Mouse (Mus musculus): ENCODE results near the gene Nr1i3. TPM values are rescaled to one million over a fixed set of nuclear protein-coding genes. Genes with fewer than 3 reads are reported as not detected.
A peak's percentile ranks its signal among the peaks of the same experiment; 100 is the strongest.

Gene Nr1i3
- total and polyA plus RNA-seq, 2 experiments from 2014 or later, result 0.30 TPM; not detected in 1

DNA sequence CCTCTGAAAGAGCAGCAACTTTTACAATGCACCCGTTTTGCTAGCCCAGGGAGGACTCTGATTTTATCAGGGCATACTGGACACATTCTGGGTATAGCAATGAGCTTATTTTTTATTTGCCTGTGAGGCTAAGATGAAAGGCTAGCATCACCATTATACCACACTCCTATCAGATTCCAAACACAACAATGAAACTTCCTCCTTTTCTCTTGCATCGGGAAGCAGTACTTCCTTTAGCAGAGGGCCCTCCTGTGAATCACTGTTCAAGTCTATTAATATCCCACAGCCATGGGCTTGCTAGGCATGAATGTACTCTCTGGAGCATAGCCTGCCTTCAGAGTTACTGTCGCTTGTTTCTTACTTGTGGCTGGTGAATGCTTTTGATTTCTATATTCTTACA is 42.6 kb upstream of the Nr1i3 start:
- 28% methylated on average over 3 of the region's 3 CpGs for WGBS
- H3K9ac ChIP-seq (replicated peaks; ENCODE audit: low read depth, low read length), result no peak overlapping the region; the same call in 1 of the 2 replicates

DNA sequence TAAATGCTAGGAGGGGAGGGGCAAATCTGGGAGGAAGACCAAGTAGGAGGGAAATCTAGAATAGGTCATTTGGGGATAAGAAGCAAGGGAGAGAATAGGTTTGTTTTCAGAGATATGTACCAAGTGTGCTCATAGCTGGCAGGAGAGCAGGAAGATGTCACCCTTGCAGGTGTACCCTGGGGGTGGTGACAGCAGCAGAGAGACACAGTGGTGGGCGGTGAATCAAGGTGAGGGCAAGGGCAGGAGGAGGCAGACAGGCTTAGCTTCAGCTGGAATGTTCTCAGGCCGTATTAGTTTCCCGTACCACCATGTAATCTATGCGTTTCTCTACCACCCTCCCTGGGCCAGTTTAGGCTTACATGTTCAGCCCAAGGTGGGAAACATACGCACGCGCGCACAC is 41.0 kb upstream of the Nr1i3 start:
- ATAC-seq (ENCODE audit: insufficient read depth, low read depth), result no peak
- Histone ChIP-seq H3K4me3 (ENCODE audit: low read depth, low read length) (no peak overlapping the region), H3K4me2 (ENCODE audit: low read depth, low read length) (no peak overlapping the region), H3K27ac (ENCODE audit: low read depth) (no peak overlapping the region), H3K36me3 (replicated peaks; ENCODE audit: control insufficient read depth, insufficient read depth, low read length) (peaks cover 6% of the 10 kb centered on the region; the same call in 1 of the 2 replicates), H3K27me3 (ENCODE audit: control insufficient read depth, insufficient read depth, low read length) (no peaks in the 10 kb centered on the region), H3K9me3 (replicated peaks; ENCODE audit: control insufficient read depth, low read length) (no peaks in the 10 kb centered on the region), H3K9ac (replicated peaks; ENCODE audit: low read depth, low read length) (no peak overlapping the region), H3K4me1 (ENCODE audit: control insufficient read depth, insufficient read depth) (0 out of 2 replicates have a peak, but pooled peaks cover 17% of the 10 kb centered on the region)
- WGBS, result over 99% methylated on average over 8 of the region's 8 CpGs
- DNase-seq (ENCODE audit: low spot score), result no peak
- TF ChIP-seq EP300 (IDR thresholded peaks at IDR 0.05; ENCODE audit: low read depth), result no peak
- TF ChIP-seq CTCF (IDR thresholded peaks at IDR 0.05; ENCODE audit: low read depth), result no peak

More for the DNA sequence above, 42.6 kb upstream of the Nr1i3 start:
- DNase-seq (ENCODE audit: low spot score) (peak; percentile 80), ATAC-seq (ENCODE audit: insufficient read depth, low read depth) (peak; percentile 85)
- H3K4me1 ChIP-seq (ENCODE audit: control insufficient read depth, insufficient read depth), result 0 out of 2 replicates have a peak, but pooled peaks cover 17% of the 10 kb centered on the region
- TF ChIP-seq CTCF (IDR thresholded peaks at IDR 0.05; ENCODE audit: low read depth) (no peak), EP300 (IDR thresholded peaks at IDR 0.05; ENCODE audit: low read depth) (peak; percentile 23; the same call in 1 of the 2 replicates)
- no peak overlapping the region for H3K4me2 ChIP-seq (ENCODE audit: low read depth, low read length)
- H3K27ac ChIP-seq (ENCODE audit: low read depth), result peak overlapping the region; percentile 84
- H3K4me3 ChIP-seq (ENCODE audit: low read depth, low read length), result no peak overlapping the region
- no peaks in the 10 kb centered on the region for H3K9me3 ChIP-seq (replicated peaks; ENCODE audit: control insufficient read depth, low read length)
- peaks cover 6% of the 10 kb centered on the region; the same call in 1 of the 2 replicates for H3K36me3 ChIP-seq (replicated peaks; ENCODE audit: control insufficient read depth, insufficient read depth, low read length)
- H3K27me3 ChIP-seq (ENCODE audit: control insufficient read depth, insufficient read depth, low read length), result no peaks in the 10 kb centered on the region

DNA sequence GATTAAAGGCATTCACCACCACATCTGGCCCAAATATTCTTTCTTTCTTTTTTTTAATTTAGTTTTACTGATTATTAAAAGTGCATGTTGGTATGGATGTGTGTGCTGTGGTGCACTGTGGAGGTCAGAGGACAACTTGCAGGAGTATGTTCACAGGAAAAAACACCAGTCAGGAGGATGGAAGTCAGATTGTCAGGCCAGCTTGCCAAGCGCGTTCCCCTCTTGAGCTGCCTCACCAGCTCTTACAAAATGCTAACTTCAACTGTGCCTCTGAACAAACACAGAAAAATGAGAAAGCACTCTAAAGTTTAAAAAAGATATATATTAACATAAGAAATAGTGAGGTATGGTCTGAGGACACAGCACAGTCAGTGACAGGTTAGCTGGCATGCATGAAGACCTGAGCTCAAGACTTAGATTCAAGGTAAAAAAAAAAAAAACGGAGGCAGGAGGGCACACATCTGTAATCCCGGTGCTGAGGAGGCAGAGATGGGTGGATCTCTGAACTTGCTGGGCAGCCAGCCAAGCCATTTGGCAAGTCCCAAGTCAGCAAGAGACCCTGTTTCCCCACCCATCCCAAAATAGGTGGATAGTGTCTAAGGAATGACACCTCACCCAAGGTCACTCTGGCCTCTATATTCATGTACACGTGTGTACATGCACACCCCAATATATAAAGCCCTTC is 34.1 kb upstream of the Nr1i3 start:
- 36% methylated on average over 5 of the region's 5 CpGs for WGBS
- TF ChIP-seq CTCF (IDR thresholded peaks at IDR 0.05; ENCODE audit: low read depth) (no peak), EP300 (IDR thresholded peaks at IDR 0.05; ENCODE audit: low read depth) (no peak)
- 0 out of 2 replicates have a peak overlapping the region, but pooled peaks have one; percentile 11 for H3K27ac ChIP-seq (ENCODE audit: low read depth)

DNA sequence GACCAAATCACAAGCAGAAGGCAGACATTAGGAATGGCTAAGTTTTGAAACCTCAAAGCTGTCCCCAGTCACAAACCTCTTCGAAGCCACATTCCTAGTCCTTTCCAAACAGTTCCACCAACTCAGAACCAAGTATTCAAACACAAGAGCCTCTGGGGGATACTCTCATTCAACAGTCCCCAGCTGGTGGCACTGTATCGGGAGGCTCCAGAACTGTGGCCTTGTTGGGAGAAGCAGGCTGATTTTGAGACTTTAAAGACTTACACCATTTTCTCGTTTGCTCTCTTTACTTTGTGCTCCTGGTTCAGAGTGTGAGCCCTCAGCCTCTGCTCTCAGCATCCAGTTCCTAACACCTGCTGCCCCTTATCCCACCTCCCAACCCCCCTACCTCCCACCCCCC is 30.7 kb upstream of the Nr1i3 start:
- no peak overlapping the region for H3K4me3 ChIP-seq (ENCODE audit: low read depth, low read length)
- WGBS, result 86% methylated on average over 3 of the region's 3 CpGs
- no peak overlapping the region for H3K4me2 ChIP-seq (ENCODE audit: low read depth, low read length)
- peaks cover 44% of the 10 kb centered on the region for H3K4me1 ChIP-seq (ENCODE audit: control insufficient read depth, insufficient read depth)
- ATAC-seq (ENCODE audit: insufficient read depth, low read depth) (no peak), DNase-seq (ENCODE audit: low spot score) (no peak)
- H3K9ac ChIP-seq (replicated peaks; ENCODE audit: low read depth, low read length), result no peak overlapping the region
- no peaks in the 10 kb centered on the region for H3K27me3 ChIP-seq (ENCODE audit: control insufficient read depth, insufficient read depth, low read length)
- H3K36me3 ChIP-seq (replicated peaks; ENCODE audit: control insufficient read depth, insufficient read depth, low read length), result no peaks in the 10 kb centered on the region
- TF ChIP-seq EP300 (IDR thresholded peaks at IDR 0.05; ENCODE audit: low read depth) (no peak), CTCF (IDR thresholded peaks at IDR 0.05; ENCODE audit: low read depth) (no peak)
- H3K27ac ChIP-seq (ENCODE audit: low read depth), result peak overlapping the region; percentile 83
- H3K9me3 ChIP-seq (replicated peaks; ENCODE audit: control insufficient read depth, low read length), result no peaks in the 10 kb centered on the region

More for the DNA sequence above, 34.1 kb upstream of the Nr1i3 start:
- Histone ChIP-seq H3K4me1 (ENCODE audit: control insufficient read depth, insufficient read depth) (peaks cover 23% of the 10 kb centered on the region), H3K4me2 (ENCODE audit: low read depth, low read length) (no peak overlapping the region), H3K9ac (replicated peaks; ENCODE audit: low read depth, low read length) (no peak overlapping the region), H3K9me3 (replicated peaks; ENCODE audit: control insufficient read depth, low read length) (no peaks in the 10 kb centered on the region), H3K27me3 (ENCODE audit: control insufficient read depth, insufficient read depth, low read length) (no peaks in the 10 kb centered on the region), H3K36me3 (replicated peaks; ENCODE audit: control insufficient read depth, insufficient read depth, low read length) (no peaks in the 10 kb centered on the region), H3K4me3 (ENCODE audit: low read depth, low read length) (no peak overlapping the region)
- no peak for ATAC-seq (ENCODE audit: insufficient read depth, low read depth)
- no peak for DNase-seq (ENCODE audit: low spot score)

DNA sequence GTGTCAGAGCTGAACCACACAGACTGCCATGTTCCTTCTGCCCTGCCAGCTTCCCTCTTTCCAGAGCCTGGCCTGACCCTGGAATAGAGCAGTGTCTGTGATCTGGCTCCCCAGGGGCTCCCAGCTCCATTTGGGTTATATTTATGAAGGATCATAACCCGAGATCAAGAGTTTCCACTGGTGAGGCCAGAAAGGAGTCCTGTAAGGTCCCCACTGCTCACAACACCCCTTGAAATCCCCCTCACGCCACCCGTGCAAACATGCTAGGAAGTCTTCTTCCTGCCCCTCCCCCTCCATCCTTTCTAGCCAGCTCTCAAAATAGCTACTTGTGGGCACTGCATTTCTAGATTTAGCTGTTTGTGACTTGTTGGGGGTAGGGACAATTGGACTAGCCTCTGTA is 30.1 kb upstream of the Nr1i3 start:
- no peaks in the 10 kb centered on the region for H3K36me3 ChIP-seq (replicated peaks; ENCODE audit: control insufficient read depth, insufficient read depth, low read length)
- H3K9ac ChIP-seq (replicated peaks; ENCODE audit: low read depth, low read length), result no peak overlapping the region
- DNase-seq (ENCODE audit: low spot score) (peak; percentile 81), ATAC-seq (ENCODE audit: insufficient read depth, low read depth) (peak; percentile 79)
- 20% methylated on average over 3 of the region's 3 CpGs for WGBS
- TF ChIP-seq CTCF (IDR thresholded peaks at IDR 0.05; ENCODE audit: low read depth) (no peak), EP300 (IDR thresholded peaks at IDR 0.05; ENCODE audit: low read depth) (no peak; the same call in 1 of the 2 replicates)
- H3K27me3 ChIP-seq (ENCODE audit: control insufficient read depth, insufficient read depth, low read length), result no peaks in the 10 kb centered on the region
- H3K27ac ChIP-seq (ENCODE audit: low read depth), result peak overlapping the region; percentile 83
- H3K4me1 ChIP-seq (ENCODE audit: control insufficient read depth, insufficient read depth), result peaks cover 50% of the 10 kb centered on the region
- H3K4me3 ChIP-seq (ENCODE audit: low read depth, low read length), result no peak overlapping the region
- no peaks in the 10 kb centered on the region for H3K9me3 ChIP-seq (replicated peaks; ENCODE audit: control insufficient read depth, low read length)
- H3K4me2 ChIP-seq (ENCODE audit: low read depth, low read length), result no peak overlapping the region; the same call in 1 of the 2 replicates

All from heart, postnatal 0 days (tissue).